Mouse (Mus musculus): Measurements from ENCODE around the gene Nmnat3.

GRCm38 (mm10) chr9:98244223-98244622 is 43.0 kb upstream of the Nmnat3 start:
- no peak for TF ChIP-seq POLR2A (IDR thresholded peaks at IDR 0.05; ENCODE audit: extremely low read depth, insufficient read depth, low read length)
- TF ChIP-seq CTCF (IDR thresholded peaks at IDR 0.05; ENCODE audit: low read depth, low read length): peak; percentile 42

All from liver, adult 2 months (tissue).